Mouse (Mus musculus) spleen, postnatal 36 days (tissue): ENCODE measurements at regions not wholly inside any gene's neighbourhood (a gene's known extent, or its start where the extent isn't known, plus 50 kb on each side); places are given as distances from the start of the nearest gene placed in this dataset.

Source experiments
- DNase-seq, 2 experiments: peaks; one replicate each; pipeline ENCODE4 v3.0.0; 2022; ENCODE audit warnings: low spot score in 2 of 2, mixed read lengths in 1 of 2

DNA sequence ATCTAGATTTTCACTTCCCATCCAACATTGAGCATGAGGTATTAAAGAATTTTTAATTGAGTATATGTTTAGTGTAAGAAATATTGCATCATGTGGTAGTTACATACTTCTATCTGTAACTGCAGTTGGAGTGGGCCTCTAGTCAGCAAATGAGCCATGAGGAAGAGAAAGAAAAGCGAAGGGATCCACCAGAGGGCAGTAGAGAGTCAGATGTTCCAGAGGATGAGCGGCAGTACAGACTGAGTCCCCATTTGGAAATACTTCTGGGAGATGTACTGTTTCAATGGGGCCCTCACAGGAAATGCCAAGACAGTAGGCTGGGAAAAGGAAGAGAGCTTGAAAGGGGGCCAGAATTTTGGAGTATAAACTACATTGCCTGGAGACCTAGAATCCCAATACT lies 221.2 kb downstream of the Myh15 start:
- peak; percentile 14 to 37 for DNase-seq

DNA sequence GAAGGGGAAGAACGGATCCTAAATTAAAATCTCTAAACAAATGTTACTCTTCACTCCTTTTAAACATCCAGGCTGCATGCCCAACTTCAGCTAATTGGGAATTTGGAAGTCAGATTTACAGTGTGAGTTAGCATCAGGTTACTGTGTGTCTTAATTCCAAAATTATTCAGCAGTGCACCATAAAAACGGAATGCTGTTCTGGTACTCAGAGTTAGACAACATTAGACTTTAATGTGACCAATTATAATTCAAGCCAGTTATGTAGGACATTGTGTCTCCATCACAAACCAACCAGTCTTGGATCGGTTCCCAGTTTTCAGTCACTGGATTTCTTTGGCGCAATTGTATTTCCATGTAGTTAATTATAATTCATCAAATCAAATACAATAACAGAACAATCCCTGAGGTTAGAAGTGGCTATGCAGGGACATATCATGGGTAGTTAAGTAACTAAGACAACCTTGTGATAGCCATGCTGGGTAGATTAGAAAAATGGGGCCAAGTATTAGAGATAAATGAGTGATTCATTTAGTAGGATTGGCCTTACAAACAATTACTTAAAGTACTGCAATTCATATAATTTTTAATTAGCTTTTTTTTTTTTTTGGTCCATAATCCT lies 230.9 kb downstream of the Myh15 start:
- no peak for DNase-seq

DNA sequence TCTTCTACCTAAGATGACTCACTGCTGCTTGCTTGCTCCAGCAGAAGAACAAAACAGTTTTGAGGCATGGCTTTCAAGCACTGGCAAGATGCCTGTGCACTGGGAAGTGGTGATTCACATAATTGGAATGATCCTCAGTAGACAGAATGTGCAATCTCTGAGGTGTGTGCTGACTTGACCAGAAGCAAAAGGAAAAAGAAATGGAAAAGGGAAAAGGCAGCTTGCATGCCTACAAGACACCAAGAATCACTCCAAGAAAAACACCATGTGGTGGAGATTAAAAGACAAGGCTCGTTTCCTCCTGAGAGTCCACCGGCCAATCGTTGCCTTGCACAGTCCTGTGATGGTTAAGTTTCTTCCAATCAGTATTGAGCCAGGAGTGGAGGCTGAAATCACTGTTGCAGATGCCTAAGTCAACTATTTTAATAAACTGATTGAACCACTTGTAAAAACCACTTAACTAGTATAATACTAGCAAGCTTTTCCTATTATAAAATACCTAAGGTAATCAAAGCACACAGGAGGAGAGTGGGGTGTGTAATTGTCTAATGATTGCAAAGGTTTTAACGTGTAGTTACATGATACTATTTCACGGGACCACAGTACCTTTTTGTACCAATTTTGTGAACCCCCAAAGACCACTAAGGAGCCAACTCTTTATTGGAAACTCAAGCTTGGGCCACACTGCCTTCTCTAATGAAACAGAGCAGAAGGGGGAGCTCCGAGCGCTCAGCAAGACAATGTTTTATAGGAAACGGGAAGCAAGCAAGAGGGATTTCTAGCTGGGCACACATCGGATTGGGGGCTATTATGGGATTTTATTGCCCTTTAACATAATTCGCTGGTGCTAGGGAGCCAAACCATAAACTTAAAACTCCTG lies 232.2 kb downstream of the Myh15 start:
- DNase-seq: no peak

- no peak for DNase-seq
Observed at GRCm38 (mm10) chr16:49303612-49304307, 246.5 kb downstream of the Myh15 start.

GRCm38 (mm10) chr16:49304354-49304753 lies 247.1 kb downstream of the Myh15 start:
- no peak for DNase-seq

GRCm38 (mm10) chr16:49317061-49317460 lies 259.8 kb downstream of the Myh15 start:
- no peak for DNase-seq

DNA sequence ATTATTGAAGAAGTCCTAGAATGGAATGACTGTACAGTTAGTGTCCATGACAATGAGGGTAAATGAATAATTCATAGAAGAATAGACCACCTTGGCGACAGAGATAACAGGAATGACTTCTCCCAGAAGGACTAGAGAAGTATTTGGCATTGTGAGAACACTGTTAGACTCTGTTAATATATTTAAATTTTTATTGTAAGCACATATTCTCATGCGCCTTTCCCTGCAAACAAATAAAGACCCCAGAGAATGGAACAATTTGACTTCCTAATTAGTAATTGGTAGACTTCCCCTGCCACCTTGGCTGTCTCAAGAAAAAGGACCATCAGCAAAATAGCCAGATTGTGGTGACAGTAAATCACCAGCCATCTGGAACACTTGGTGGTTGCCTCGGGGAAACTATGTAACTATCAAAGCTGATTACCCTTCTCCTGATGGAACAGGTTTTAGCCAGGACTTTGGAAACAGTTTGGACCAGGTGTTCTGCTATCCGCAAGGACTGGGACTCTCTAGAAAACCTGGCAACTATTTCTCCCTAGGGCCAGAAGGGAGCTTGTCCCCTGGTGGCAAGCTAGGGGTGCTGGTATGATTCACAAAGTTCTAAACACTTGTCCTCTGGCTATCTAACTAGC lies 261.9 kb downstream of the Myh15 start:
- no peak for DNase-seq

DNA sequence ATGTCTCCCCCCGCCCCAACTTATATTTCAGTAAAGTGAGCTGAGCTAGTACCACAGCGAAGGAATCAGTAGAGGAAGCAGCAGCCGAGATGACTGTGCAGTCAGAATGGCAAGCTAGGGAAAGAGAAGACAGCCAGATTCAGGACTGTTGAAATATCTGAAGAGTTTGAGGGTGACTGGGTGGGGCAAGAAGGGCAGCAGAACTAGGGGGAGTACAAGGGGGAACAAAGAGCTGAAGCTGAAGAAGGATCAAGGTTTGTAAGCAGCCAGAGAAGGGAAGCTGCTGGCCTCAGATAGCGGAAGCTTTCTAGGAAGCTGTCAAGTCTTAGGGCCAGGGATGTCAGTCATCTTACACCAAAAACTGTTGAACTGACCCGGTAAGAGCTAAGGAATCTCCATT lies 262.5 kb downstream of the Myh15 start:
- DNase-seq: no peak

- no peak for DNase-seq
Observed at GRCm38 (mm10) chr16:49321951-49322350, 264.7 kb downstream of the Myh15 start.

- no peak for DNase-seq
Observed at GRCm38 (mm10) chr16:49330725-49331386, 273.6 kb downstream of the Myh15 start.

DNA sequence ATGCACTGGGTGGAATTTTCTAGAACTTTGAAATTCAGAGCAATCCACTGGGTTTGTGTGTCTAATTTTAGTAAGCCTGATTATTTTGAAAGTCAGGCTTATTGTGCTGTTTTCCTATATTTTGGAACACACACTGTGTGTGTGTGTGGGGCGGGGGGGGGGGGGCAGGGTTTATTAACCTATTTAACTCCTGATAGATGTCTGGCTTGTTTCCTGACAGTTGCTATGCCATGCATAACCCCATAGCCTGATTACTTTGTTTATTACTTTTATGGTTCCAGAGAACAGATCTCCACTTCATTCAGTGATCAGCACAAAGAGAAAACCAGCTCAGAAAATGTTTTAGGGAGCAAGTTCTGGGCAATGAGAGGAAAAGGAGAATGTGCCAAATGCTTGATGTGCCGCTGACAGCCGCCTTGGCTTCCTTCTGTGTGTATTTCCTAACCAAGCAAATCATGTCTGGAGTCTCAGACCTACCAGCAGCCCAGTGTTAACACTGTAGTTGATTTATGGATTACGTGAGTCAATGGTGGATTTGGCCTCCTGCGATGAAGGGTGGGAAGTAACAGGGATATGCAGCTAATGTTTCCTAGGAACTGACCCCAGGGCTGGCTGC lies 274.9 kb downstream of the Myh15 start:
- no peak for DNase-seq

- DNase-seq: no peak
Observed at GRCm38 (mm10) chr16:49335916-49336315, 278.6 kb downstream of the Myh15 start.

- no peak for DNase-seq
Observed at GRCm38 (mm10) chr16:49337948-49338347, 280.7 kb downstream of the Myh15 start.

- DNase-seq: no peak
Observed at GRCm38 (mm10) chr16:49358404-49358803, 301.1 kb downstream of the Myh15 start.

DNA sequence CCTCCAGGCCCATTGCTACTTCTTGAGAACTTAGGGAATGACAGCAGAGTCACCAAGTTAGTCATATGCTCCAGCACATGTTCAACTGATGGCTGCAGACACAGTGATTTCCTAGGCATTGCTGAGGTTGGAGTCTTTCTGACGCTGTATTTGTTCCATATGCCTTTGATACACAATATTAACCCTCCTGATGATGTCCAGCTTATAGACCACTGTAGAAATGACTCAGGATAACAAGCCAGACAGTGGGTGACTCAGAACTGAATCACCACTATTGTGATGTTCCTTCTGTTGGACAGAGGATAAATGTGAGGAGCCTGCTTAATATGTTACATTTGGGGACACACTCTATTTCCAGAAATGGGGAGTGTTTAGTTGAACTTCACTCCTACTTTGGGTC lies 304.4 kb downstream of the Myh15 start:
- no peak for DNase-seq

DNA sequence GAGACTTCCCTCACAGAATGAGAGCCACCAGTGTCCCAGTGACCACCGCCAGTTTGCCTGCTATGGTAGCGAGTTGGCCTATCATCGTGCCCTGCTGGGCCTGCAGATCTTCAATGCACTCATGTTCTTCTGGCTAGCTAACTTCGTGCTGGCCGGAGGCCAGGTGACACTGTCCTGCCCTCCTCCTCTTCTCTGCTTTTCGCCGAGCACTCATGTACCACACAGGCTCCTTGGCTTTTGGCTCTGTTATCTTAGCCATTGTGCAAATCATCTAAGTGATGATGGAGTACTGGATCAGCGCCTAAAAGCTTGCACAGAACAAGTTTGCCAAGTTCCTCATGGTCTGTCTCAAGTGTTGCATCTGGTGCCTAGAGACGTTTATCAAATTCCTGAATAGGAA lies 312.2 kb downstream of the Myh15 start:
- DNase-seq: no peak

DNA sequence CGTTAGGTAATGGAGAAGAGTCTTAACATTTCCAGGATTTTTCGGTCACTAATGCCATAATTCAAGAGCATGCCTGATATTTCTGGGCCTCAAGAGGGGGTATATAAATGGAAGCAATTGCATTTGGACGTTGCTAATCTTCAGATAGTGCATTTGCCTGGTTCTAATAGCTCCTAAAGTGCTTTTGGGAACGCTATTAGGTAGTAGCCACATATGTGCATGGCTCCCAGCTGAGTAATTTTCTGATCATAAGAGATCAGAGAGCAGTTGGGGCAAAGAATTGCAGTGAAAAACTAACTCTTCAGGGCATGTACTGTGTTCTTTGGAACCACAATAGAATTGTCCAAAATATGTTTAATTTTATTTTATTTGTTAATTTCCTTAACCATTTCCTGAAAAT lies 317.8 kb downstream of the Myh15 start:
- DNase-seq: no peak

- DNase-seq: no peak
Observed at GRCm38 (mm10) chr16:49378917-49379473, 320.0 kb upstream of the Ift57 start.

DNA sequence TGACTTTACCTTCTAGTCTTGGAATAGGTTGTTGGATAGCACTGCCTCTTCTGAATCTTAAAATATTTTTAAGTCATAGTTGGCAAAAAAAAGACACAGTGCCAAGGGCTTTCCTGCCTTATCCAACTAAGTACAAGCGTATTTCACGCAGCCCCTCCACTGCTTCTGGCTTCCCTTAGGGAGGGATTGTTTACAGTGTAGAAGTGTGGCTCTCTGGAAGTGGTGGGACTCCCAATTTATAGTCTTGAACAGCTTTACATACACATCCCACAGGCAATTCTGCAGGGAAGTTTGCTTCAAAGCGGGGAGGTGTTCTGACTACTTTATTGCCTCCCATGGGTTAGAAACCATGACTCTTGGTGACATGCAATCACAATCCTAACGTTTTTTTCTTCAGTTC lies 310.9 kb upstream of the Ift57 start:
- no peak for DNase-seq

DNA sequence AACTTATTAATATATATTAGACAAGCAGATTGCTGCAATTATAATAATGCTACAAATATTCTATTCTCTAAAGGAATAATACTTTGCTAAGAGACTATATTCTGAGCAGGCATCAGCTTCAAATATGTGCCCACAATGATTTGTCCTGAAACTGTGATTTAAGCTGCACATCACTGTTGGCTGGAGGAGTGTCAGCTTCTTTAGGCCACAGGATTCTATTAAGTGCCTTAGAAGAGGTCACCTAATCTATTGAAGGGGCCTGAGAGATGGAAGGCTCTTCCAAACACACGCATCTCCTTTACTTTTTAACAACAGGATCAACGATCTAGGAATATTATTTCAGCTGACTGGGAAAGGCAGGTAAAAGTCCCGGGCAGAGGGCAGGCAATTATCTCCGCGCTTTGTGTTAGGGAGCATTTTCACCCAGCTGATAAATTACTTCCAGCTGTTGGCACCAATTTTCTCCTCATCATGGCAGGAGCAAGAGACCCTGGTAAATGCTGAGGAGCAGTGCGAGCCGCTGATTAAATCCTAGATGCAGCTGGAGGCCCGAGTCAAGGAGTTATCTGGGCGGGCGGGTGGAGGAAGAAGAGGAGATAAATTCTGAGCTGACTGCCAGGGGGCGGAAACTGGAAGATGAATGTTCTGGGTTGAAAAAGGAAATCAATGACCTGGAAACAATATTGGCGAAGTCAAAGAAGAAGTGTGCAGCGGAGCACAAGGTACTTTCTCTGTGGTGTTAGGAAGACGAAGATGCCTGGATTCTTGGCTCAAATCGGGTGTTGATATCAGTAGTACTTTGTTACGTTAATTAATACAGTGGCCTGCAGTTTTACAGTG lies 290.9 kb upstream of the Ift57 start:
- DNase-seq: no peak
